Mouse (Mus musculus): Measurements from ENCODE around the gene Ralgapb.

GRCm38 (mm10) chr2:158415826-158416225 is 6.2 kb downstream of the Ralgapb start:
- TF ChIP-seq CTCF (IDR thresholded peaks at IDR 0.05; ENCODE audit: low read depth, low read length) (no peak), POLR2A (IDR thresholded peaks at IDR 0.05; ENCODE audit: extremely low read depth, insufficient read depth, low read length) (no peak)

All from liver, adult 2 months (tissue).